Mouse (Mus musculus) myocyte (in vitro differentiated cells): Measurements from ENCODE around the gene Ctbs. TPM values are rescaled to one million over a fixed set of nuclear protein-coding genes. Genes with fewer than 3 reads are reported as not detected.
A peak's percentile ranks its signal among the peaks of the same experiment; 100 is the strongest.

Experiments used
- H3K27me3 ChIP-seq: one replicate; pipeline ENCODE4 v1.6.1; 2011; ENCODE audit not compliant: control insufficient read depth, insufficient read depth, insufficient read length
- H3K36me3 ChIP-seq: one replicate; pipeline ENCODE4 v1.6.1; 2011; ENCODE audit not compliant: control insufficient read depth, insufficient read depth
- H3K4me2 ChIP-seq: one replicate; pipeline ENCODE4 v1.6.1; 2011; ENCODE audit warnings: low read depth, control low read depth
- H3K4me3 ChIP-seq: one replicate; pipeline ENCODE4 v1.5.1; 2011; ENCODE audit warnings: mild to moderate bottlenecking, control low read depth, moderate library complexity
- H3K79me2 ChIP-seq: one replicate; pipeline ENCODE4 v1.6.1; 2011; ENCODE audit not compliant: control insufficient read depth, insufficient read depth
- H3ac ChIP-seq: one replicate; pipeline ENCODE4 v1.6.1; 2011; ENCODE audit not compliant: control insufficient read depth, insufficient read length
- CEBPB ChIP-seq: IDR thresholded peaks from 2 replicates; pipeline ENCODE4 v1.6.1; 2011; ENCODE audit warnings: mild to moderate bottlenecking, moderate library complexity; ENCODE audit not compliant: poor library complexity, insufficient read depth, severe bottlenecking
- E2F4 ChIP-seq: IDR thresholded peaks from one replicate; pipeline ENCODE4 v1.6.1; 2011; ENCODE audit warnings: mild to moderate bottlenecking, control low read depth, moderate library complexity; ENCODE audit not compliant: insufficient read depth
- MAX ChIP-seq: IDR thresholded peaks from one replicate; pipeline ENCODE4 v1.6.1; 2011; ENCODE audit warnings: low read depth, mild to moderate bottlenecking, control low read depth
- MYOD1 ChIP-seq, 3 experiments: IDR thresholded peaks; one replicate each; pipeline ENCODE4 v1.6.1; 2011; ENCODE audit warnings: control low read depth in 2 of 3, low read depth in 2 of 3, mild to moderate bottlenecking in 2 of 3, moderate library complexity in 1 of 3; ENCODE audit not compliant: insufficient read length in 2 of 3, control insufficient read depth in 1 of 3
- MYOG ChIP-seq, 3 experiments: IDR thresholded peaks; one replicate each; pipeline ENCODE4 v1.6.1; 2011; ENCODE audit warnings: control low read depth in 2 of 3, low read depth in 2 of 3, mild to moderate bottlenecking in 2 of 3; ENCODE audit not compliant: insufficient read length in 2 of 3, control insufficient read depth in 1 of 3, insufficient read depth in 1 of 3
- POLR2A ChIP-seq: IDR thresholded peaks from one replicate; pipeline ENCODE4 v1.6.1; 2011; ENCODE audit warnings: low read depth, mild to moderate bottlenecking, control low read depth, moderate library complexity; ENCODE audit not compliant: insufficient read length
- POLR2AphosphoS2 ChIP-seq: IDR thresholded peaks from one replicate; pipeline ENCODE4 v1.6.1; 2011; ENCODE audit warnings: low read depth, control low read depth; ENCODE audit not compliant: insufficient read length
- REST ChIP-seq: IDR thresholded peaks from one replicate; pipeline ENCODE4 v1.6.1; 2011; ENCODE audit warnings: mild to moderate bottlenecking, control low read depth, moderate library complexity; ENCODE audit not compliant: insufficient read depth, insufficient read length
- SRF ChIP-seq: IDR thresholded peaks from one replicate; pipeline ENCODE4 v1.6.1; 2011; ENCODE audit warnings: low read depth; ENCODE audit not compliant: control insufficient read depth, insufficient read length
- TCF12 ChIP-seq: IDR thresholded peaks from one replicate; pipeline ENCODE4 v1.6.1; 2011; ENCODE audit warnings: mild to moderate bottlenecking, control low read depth; ENCODE audit not compliant: poor library complexity, insufficient read depth, severe bottlenecking
- TCF3 ChIP-seq: IDR thresholded peaks from one replicate; pipeline ENCODE4 v1.6.1; 2011; ENCODE audit warnings: low read depth, control low read depth; ENCODE audit not compliant: insufficient read length
- USF1 ChIP-seq: IDR thresholded peaks from one replicate; pipeline ENCODE4 v1.6.1; 2011; ENCODE audit warnings: low read depth, mild to moderate bottlenecking, control low read depth, moderate library complexity
- polyA plus RNA-seq: library from polyadenylated mRNA; unstranded; fragments of >200 nt; fragmentation: generic; extraction: Trizol; gene quantifications from one replicate; pipeline ENCODE4 v1.2.1, GENCODE M21; 2012; ENCODE audit warnings: missing spikeins

The Ctbs gene
- polyA plus RNA-seq, 1 experiment, result 2.9 TPM

- Histone ChIP-seq H3ac (no peak overlapping the region), H3K79me2 (no peaks in the 10 kb centered on the region), H3K4me3 (no peak overlapping the region), H3K36me3 (no peaks in the 10 kb centered on the region), H3K4me2 (no peak overlapping the region), H3K27me3 (no peaks in the 10 kb centered on the region)
- no peak for TF ChIP-seq POLR2AphosphoS2
- TF ChIP-seq SRF, result no peak
- no peak for TF ChIP-seq MYOD1 (IDR thresholded peaks at IDR 0.05; ENCODE audit: control insufficient read depth in 1 of 3, insufficient read length in 2 of 3, low read depth in 2 of 3)
- no peak for TF ChIP-seq MYOG (IDR thresholded peaks at IDR 0.05; ENCODE audit: control insufficient read depth in 1 of 3, insufficient read depth in 1 of 3, insufficient read length in 2 of 3, low read depth in 2 of 3)
- no peak for TF ChIP-seq USF1
- TF ChIP-seq TCF12, result no peak
- no peak for TF ChIP-seq CEBPB
Measured at GRCm38 (mm10) chr3:146486464-146486863, 36.9 kb downstream of the Ctbs start.

- Histone ChIP-seq H3K79me2 (peaks cover under 1% of the 10 kb centered on the region), H3K4me3 (no peak overlapping the region), H3ac (no peak overlapping the region), H3K27me3 (no peaks in the 10 kb centered on the region), H3K36me3 (no peaks in the 10 kb centered on the region), H3K4me2 (no peak overlapping the region)
- TF ChIP-seq SRF, result no peak
Measured at GRCm38 (mm10) chr3:146494941-146495340, 45.3 kb downstream of the Ctbs start.

- Histone ChIP-seq H3ac (peak overlapping the region; percentile 85), H3K4me3 (peak overlapping the region; percentile 97), H3K4me2 (peak overlapping the region; percentile 82), H3K79me2 (peaks cover 41% of the 10 kb centered on the region), H3K36me3 (peaks cover 20% of the 10 kb centered on the region), H3K27me3 (no peaks in the 10 kb centered on the region)
- no peak for TF ChIP-seq MAX
- no peak for TF ChIP-seq MYOG (IDR thresholded peaks at IDR 0.05; ENCODE audit: control insufficient read depth in 1 of 3, insufficient read depth in 1 of 3, insufficient read length in 2 of 3, low read depth in 2 of 3)
- no peak for TF ChIP-seq MYOD1 (IDR thresholded peaks at IDR 0.05; ENCODE audit: control insufficient read depth in 1 of 3, insufficient read length in 2 of 3, low read depth in 2 of 3)
- no peak for TF ChIP-seq REST
- no peak for TF ChIP-seq POLR2AphosphoS2
- no peak for TF ChIP-seq TCF3
- no peak for TF ChIP-seq E2F4
- TF ChIP-seq CEBPB, result no peak
Measured at GRCm38 (mm10) chr3:146498989-146499388, 49.4 kb downstream of the Ctbs start.

DNA sequence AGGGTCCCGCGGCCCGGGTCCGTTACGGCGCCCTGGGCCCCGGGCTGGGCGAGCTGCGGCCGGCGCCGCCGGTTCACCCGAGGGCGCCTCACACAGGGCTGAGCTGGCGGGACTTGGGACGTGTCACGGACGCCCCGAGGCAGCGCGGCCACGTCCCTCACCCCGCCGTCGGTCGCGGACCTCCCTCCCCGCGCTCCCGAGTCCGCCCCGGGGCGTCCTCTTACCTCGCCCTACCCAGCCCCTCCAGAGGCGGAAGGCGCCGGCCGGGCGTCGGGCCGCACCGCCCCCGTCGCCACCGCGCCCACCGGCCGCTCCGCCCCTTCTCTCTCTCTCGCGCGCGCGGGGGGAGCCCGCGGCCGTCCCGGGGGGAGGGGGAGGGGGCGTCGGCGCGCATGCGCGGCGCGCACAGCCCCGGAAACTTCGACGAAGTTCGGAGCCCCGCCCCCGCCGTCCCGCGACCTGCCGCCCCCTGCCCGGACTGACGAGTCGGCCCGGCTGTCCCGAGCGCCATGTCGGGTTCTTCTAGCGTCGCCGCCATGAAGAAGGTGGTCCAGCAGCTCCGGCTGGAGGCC lies 49.9 kb downstream of the Ctbs start, which contains the start of the genes Spata1 and Gng5:
Gene Spata1 (minus strand): TSS at position 323 of the 572 bp plus-strand sequence.
Gene Gng5 (plus strand): TSS at position 377 of the 572 bp plus-strand sequence.
- H3K4me2 ChIP-seq, result peak within 1 kb of the TSS; percentile 82
- TF ChIP-seq USF1 (no peak), MYOG (IDR thresholded peaks at IDR 0.05; ENCODE audit: control insufficient read depth in 1 of 3, insufficient read depth in 1 of 3, insufficient read length in 2 of 3, low read depth in 2 of 3) (no peak), TCF12 (no peak), POLR2A (peak; percentile 94), MYOD1 (IDR thresholded peaks at IDR 0.05; ENCODE audit: control insufficient read depth in 1 of 3, insufficient read length in 2 of 3, low read depth in 2 of 3) (peak in 1 of 3 experiments; percentile 26), SRF (no peak), MAX (no peak), REST (no peak), TCF3 (no peak), POLR2AphosphoS2 (peak; percentile 93)
- H3K27me3 ChIP-seq, result no peaks in the 10 kb centered on the region
- peak within 1 kb of the TSS; percentile 85 for H3ac ChIP-seq
- H3K36me3 ChIP-seq, result peaks cover 25% of the 10 kb centered on the region
- H3K4me3 ChIP-seq, result peak within 1 kb of the TSS; percentile 97
- H3K79me2 ChIP-seq, result peaks cover 47% of the 10 kb centered on the region

- H3K4me3 ChIP-seq, result peak overlapping the region; percentile 97
- H3K79me2 ChIP-seq, result peaks cover 52% of the 10 kb centered on the region
- H3ac ChIP-seq, result peak overlapping the region; percentile 85
- H3K27me3 ChIP-seq, result no peaks in the 10 kb centered on the region
- H3K36me3 ChIP-seq, result peaks cover 32% of the 10 kb centered on the region
- H3K4me2 ChIP-seq, result peak overlapping the region; percentile 80
- TF ChIP-seq MYOG (IDR thresholded peaks at IDR 0.05; ENCODE audit: control insufficient read depth in 1 of 3, insufficient read depth in 1 of 3, insufficient read length in 2 of 3, low read depth in 2 of 3) (peak in 1 of 3 experiments; percentile 6), USF1 (no peak), SRF (no peak), POLR2A (peak; percentile 34), MAX (no peak), TCF3 (no peak), CEBPB (peak; percentile 88), MYOD1 (IDR thresholded peaks at IDR 0.05; ENCODE audit: control insufficient read depth in 1 of 3, insufficient read length in 2 of 3, low read depth in 2 of 3) (no peak), TCF12 (no peak), POLR2AphosphoS2 (peak; percentile 20), REST (no peak), E2F4 (no peak)
Measured at GRCm38 (mm10) chr3:146500003-146500809, 50.6 kb downstream of the Ctbs start.
